Mouse (Mus musculus) G1E (cell line): ENCODE data around the gene Ccl22. TPM values are rescaled to one million over a fixed set of nuclear protein-coding genes. Genes with fewer than 3 reads are reported as not detected.

Experiments used
- ATAC-seq: 2 replicates; pipeline ENCODE4 v1.8.0; 2016; ENCODE audit warnings: mild to moderate bottlenecking; ENCODE audit not compliant: insufficient number of reproducible peaks, poor library complexity, low FRiP score, severe bottlenecking; ENCODE audit errors: extremely low read depth
- DNase-seq: peaks from one replicate; pipeline ENCODE4 v3.0.0; 2012; ENCODE audit warnings: low spot score
- H3K27me3 ChIP-seq: 2 replicates; pipeline ENCODE4 v1.6.1; 2012; ENCODE audit warnings: mild to moderate bottlenecking, low read length, inconsistent platforms; ENCODE audit not compliant: insufficient read depth
- H3K36me3 ChIP-seq: replicated peaks from 2 replicates; pipeline ENCODE3; 2012; ENCODE audit warnings: mild to moderate bottlenecking, inconsistent platforms
- H3K4me1 ChIP-seq: 2 replicates; pipeline ENCODE4 v1.6.1; 2012; ENCODE audit warnings: low read depth, low read length, inconsistent platforms, mixed read lengths; ENCODE audit not compliant: insufficient read depth
- H3K4me3 ChIP-seq: 2 replicates; pipeline ENCODE4 v1.5.1; 2012; ENCODE audit warnings: low read depth, mild to moderate bottlenecking, inconsistent platforms, low read length, moderate library complexity, mixed read lengths
- H3K9me3 ChIP-seq: replicated peaks from 2 replicates; pipeline ENCODE4 v1.6.1; 2012; ENCODE audit warnings: inconsistent platforms
- CTCF ChIP-seq: IDR thresholded peaks from 2 replicates; pipeline ENCODE4 v1.5.1; 2012; ENCODE audit warnings: low read depth, low read length, inconsistent platforms, mixed read lengths
- GATA1 ChIP-seq: IDR thresholded peaks from 2 replicates; pipeline ENCODE4 v1.6.1; 2012; ENCODE audit warnings: borderline replicate concordance, low read length, inconsistent platforms, mixed read lengths
- GATA2 ChIP-seq: IDR thresholded peaks from 2 replicates; pipeline ENCODE4 v1.6.1; 2012; ENCODE audit warnings: low read depth, low read length, inconsistent platforms, borderline replicate concordance
- POLR2AphosphoS5 ChIP-seq: IDR thresholded peaks from 2 replicates; pipeline ENCODE4 v1.6.1; 2012; ENCODE audit warnings: low read depth, low read length, inconsistent platforms; ENCODE audit not compliant: insufficient replicate concordance
- TAL1 ChIP-seq: conservative IDR thresholded peaks from 2 replicates; pipeline ENCODE4 v1.6.1; 2012; ENCODE audit warnings: low read depth, low read length, inconsistent platforms, mixed read lengths
- polyA plus RNA-seq: library from polyadenylated mRNA; stranded (reverse); fragments of >175 nt; gene quantifications from 2 replicates; pipeline ENCODE4 v1.2.3, GENCODE M21; 2012
- total RNA-seq, 2 experiments: library from RNA; stranded (forward) in 1 of 2; stranded (reverse) in 1 of 2; fragments of 200-1000 nt in 1 of 2; fragments of >200 nt in 1 of 2; fragmentation: Nextera tagmentation in 1 of 2; gene quantifications; 2 replicates each; pipeline ENCODE4 v1.2.3; 2014 to 2017

Ccl22 gene
- total and polyA plus RNA-seq, 3 experiments = 0.02 to 0.22 TPM; not detected in 1

- peaks cover 24% of the 10 kb centered on the region for H3K27me3 ChIP-seq
- TF ChIP-seq GATA1 (no peak), CTCF (no peak), POLR2AphosphoS5 (no peak), TAL1 (no peak), GATA2 (no peak)
- no peak for ATAC-seq
- H3K36me3 ChIP-seq = no peaks in the 10 kb centered on the region
- no peak for DNase-seq
- H3K4me1 ChIP-seq = peaks cover 23% of the 10 kb centered on the region
- no peak overlapping the region for H3K4me3 ChIP-seq
- H3K9me3 ChIP-seq = no peaks in the 10 kb centered on the region
These were observed 43.2 kb upstream of the Ccl22 start for GRCm38 (mm10) chr8:94702156-94702555.

GRCm38 (mm10) chr8:94702844-94703813 is 42.3 kb upstream of the Ccl22 start:
- Histone ChIP-seq H3K36me3 (no peaks in the 10 kb centered on the region), H3K4me1 (peaks cover 23% of the 10 kb centered on the region), H3K9me3 (no peaks in the 10 kb centered on the region), H3K4me3 (peak overlapping the region; percentile 72), H3K27me3 (peaks cover 24% of the 10 kb centered on the region)
- ATAC-seq (peak; percentile 76), DNase-seq (peak; percentile 66)
- peak; percentile 84 for TF ChIP-seq CTCF
- TF ChIP-seq GATA1 = no peak
- no peak for TF ChIP-seq TAL1

GRCm38 (mm10) chr8:94703972-94704668 is 41.3 kb upstream of the Ccl22 start:
- Histone ChIP-seq H3K36me3 (no peaks in the 10 kb centered on the region), H3K4me3 (peak overlapping the region; percentile 67), H3K4me1 (peaks cover 23% of the 10 kb centered on the region), H3K27me3 (peaks cover 23% of the 10 kb centered on the region), H3K9me3 (no peaks in the 10 kb centered on the region)
- peak; percentile 42 for ATAC-seq
- peak; percentile 68 for DNase-seq
- TF ChIP-seq CTCF (peak; percentile 77), POLR2AphosphoS5 (no peak), TAL1 (no peak), GATA1 (no peak)

GRCm38 (mm10) chr8:94704669-94704984 is 40.8 kb upstream of the Ccl22 start:
- ATAC-seq (no peak), DNase-seq (no peak)
- Histone ChIP-seq H3K36me3 (no peaks in the 10 kb centered on the region), H3K27me3 (peaks cover 23% of the 10 kb centered on the region), H3K4me3 (peak overlapping the region; percentile 67), H3K4me1 (peaks cover 23% of the 10 kb centered on the region), H3K9me3 (no peaks in the 10 kb centered on the region)
- TF ChIP-seq GATA1 (no peak), GATA2 (no peak), TAL1 (no peak), CTCF (no peak), POLR2AphosphoS5 (no peak)

GRCm38 (mm10) chr8:94705581-94706245 is 39.7 kb upstream of the Ccl22 start:
- H3K9me3 ChIP-seq = no peaks in the 10 kb centered on the region
- peaks cover 29% of the 10 kb centered on the region for H3K27me3 ChIP-seq
- no peak overlapping the region for H3K4me3 ChIP-seq
- H3K36me3 ChIP-seq = no peaks in the 10 kb centered on the region
- TF ChIP-seq GATA2 (no peak), TAL1 (no peak), GATA1 (no peak), CTCF (no peak), POLR2AphosphoS5 (no peak)
- no peak for ATAC-seq
- peaks cover 21% of the 10 kb centered on the region for H3K4me1 ChIP-seq
- DNase-seq = no peak

GRCm38 (mm10) chr8:94706732-94707395 is 38.5 kb upstream of the Ccl22 start:
- Histone ChIP-seq H3K9me3 (no peaks in the 10 kb centered on the region), H3K4me3 (no peak overlapping the region), H3K4me1 (peaks cover 21% of the 10 kb centered on the region), H3K36me3 (no peaks in the 10 kb centered on the region), H3K27me3 (peaks cover 33% of the 10 kb centered on the region)
- DNase-seq = no peak
- no peak for ATAC-seq
- TF ChIP-seq GATA2 (no peak), TAL1 (no peak), CTCF (no peak), POLR2AphosphoS5 (no peak), GATA1 (no peak)
